Mouse (Mus musculus) ZHBTc4 (cell line): ENCODE measurements around the gene Zfp873.
"Not testable (repeated sequence)": the region's sequence is repeated elsewhere in the genome, so short reads cannot be mapped to it uniquely, and the experiment has no call there.

ENCODE experiments used
- DNase-seq: peaks from one replicate; pipeline ENCODE4 v3.0.0-alpha.2; 2011; ENCODE audit warnings: low read depth, low spot score

Zfp873 gene

DNA sequence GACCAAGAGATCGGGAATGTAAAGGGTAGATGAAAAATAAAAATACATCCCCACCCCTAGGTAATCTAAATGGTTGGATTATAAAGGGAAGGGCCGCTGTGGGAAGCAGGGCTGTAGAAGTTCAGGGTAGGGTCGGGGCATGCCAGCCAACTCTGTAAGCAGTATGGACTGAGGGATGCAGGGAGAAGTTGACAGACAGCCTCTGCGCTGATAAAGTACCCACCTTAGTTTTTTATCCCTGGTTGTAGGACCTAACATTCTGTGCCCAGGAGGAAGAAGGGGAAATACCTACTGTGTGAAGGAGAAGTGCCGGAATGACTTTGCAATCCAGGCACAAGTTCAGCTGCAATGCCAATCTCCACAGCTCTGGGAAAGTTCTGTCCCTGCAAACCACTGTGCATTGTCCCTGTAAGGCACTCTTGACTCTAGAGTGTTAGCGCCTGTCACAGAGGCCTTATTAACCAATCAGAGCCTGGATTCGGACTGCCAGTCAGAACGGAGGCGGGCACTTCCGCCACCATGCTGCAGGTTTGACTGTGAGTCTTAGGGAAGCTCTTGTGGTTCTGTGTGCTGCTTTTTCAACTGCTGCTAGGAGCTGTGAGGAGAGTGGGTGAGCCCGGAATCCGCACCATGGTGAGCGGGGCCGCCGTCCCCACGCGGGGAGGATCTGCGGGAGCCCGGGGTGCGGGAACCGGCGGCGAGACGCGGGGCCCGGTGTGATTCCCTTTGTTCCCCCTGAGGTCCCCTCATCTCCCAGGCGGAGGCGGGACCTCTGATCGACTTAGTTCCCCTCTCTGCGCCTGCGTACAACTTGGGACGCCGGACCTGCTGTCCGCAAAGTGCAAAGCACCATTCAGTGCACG is at the start of gene Zfp873:
Gene Zfp873, plus strand, starts transcription at position 527 of the 863 bp plus-strand sequence.
- DNase-seq = peak; percentile 98

- DNase-seq = not testable (repeated sequence)
Observed at GRCm38 (mm10) chr10:82003209-82003608, 44.7 kb upstream of the Zfp873 start.

- DNase-seq = peak; percentile 88
Observed at GRCm38 (mm10) chr10:82004822-82005221, 43.1 kb upstream of the Zfp873 start.

DNA sequence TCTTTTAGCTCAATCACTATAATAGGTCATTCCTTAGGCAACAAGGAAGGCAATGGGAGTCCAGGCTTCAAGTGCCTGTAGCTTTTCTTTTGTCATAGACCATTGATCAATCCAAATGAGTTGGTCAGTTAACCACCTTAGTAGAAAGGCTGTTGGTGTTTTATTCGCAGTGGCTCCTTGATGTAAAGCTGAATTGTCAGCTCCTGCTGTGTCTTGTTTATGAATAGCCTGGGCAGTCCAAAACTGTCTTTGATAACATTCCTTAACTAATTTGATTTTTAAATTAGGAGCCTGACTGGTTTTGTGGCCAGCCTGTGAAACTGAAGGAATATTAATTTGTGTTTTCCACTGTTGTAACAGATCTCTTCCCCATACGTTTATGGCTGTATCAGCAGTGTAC is 5.7 kb upstream of the Zfp873 start:
- no peak for DNase-seq

DNA sequence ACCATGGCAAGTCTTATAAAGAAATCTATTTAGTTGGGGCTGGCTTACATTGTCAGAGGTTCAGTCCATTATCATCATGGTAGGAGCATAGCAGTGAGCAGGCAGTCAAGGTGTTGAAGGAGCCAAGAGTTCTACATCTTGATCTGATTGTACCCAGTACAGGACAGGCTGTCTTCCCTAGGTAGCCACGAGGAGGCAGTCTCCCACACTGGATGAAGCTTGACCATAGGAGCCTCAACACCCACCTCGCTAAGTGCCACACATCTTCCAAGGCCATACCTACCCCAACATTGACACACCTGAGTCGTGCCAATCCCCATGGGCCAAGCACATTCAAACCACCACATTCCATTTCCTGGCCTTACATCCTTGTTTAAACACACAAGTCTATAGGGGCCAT is 1.3 kb upstream of the Zfp873 start:
- DNase-seq = peak; percentile 62

DNA sequence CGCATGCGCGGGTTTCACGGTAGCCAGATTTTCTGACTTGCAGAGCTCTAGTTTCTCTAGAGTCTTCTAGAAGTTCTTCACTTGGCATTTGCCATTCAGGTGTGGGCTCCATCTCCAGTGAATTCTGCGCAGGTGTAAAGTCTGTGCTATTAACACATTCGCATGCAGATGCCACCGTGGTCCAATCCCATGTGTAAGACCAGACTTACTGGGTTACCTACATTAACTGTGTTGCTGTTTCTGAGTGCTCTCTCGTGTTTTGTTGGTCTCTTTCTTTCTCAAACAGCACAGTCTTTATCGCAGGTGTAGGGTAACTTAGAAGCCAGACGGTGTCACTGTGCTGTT is 509 bp downstream of the Zfp873 start:
- not testable (repeated sequence) for DNase-seq

- peak; percentile 95 for DNase-seq
Observed at GRCm38 (mm10) chr10:82082728-82083621, 35.1 kb downstream of the Zfp873 start, which contains the start of gene BC024063. TSS of gene BC024063 (plus strand) at chr10:82083353.

DNA sequence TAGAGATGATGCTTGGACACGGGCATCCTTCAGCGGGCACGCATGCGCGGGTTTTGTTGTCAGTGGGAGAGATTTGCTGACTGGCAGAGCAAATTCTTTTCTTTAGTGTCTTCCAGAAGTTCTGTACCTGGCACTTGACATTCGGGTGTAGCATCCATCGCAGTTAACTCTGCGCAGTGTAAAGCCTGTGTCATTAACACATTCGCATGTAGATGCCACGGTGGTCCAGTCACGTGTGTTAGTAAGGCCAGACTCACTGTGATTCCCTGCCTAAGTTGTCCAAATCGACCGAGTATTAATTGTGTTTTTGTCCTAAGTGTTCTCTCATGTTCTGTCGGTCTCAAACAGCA is 35.7 kb downstream of the Zfp873 start:
- not testable (repeated sequence) for DNase-seq
